Mouse (Mus musculus) testis, adult 2 months (tissue): ENCODE measurements around the gene Zc3h12d. TPM values are rescaled to one million over a fixed set of nuclear protein-coding genes. Genes with fewer than 3 reads are reported as not detected.

Source experiments
- H3K27ac ChIP-seq: fragments of 200-500 bp; 2 replicates; pipeline ENCODE4 v1.5.1; 2012; ENCODE audit warnings: low read depth, low read length; ENCODE audit not compliant: control insufficient read depth, insufficient read depth
- H3K27me3 ChIP-seq: fragments of 200-500 bp; 2 replicates; pipeline ENCODE4 v1.6.1; 2012; ENCODE audit warnings: mild to moderate bottlenecking, low read length, moderate library complexity; ENCODE audit not compliant: control insufficient read depth, insufficient read depth
- H3K36me3 ChIP-seq: fragments of 200-500 bp; 2 replicates; pipeline ENCODE4 v1.6.1; 2012; ENCODE audit warnings: mild to moderate bottlenecking, low read length; ENCODE audit not compliant: control insufficient read depth, insufficient read depth
- H3K4me1 ChIP-seq: fragments of 200-500 bp; 2 replicates; pipeline ENCODE4 v1.6.1; 2012; ENCODE audit warnings: low read length; ENCODE audit not compliant: control insufficient read depth, insufficient read depth
- H3K4me3 ChIP-seq: fragments of 200-500 bp; 2 replicates; pipeline ENCODE4 v1.5.1; 2012; ENCODE audit warnings: low read depth, mild to moderate bottlenecking, low read length, moderate library complexity, mixed read lengths; ENCODE audit not compliant: control insufficient read depth
- CTCF ChIP-seq: fragments of 200-500 bp; IDR thresholded peaks from 2 replicates; pipeline ENCODE4 v1.5.1; 2012; ENCODE audit warnings: low read depth, mild to moderate bottlenecking, inconsistent platforms, low read length, moderate library complexity; ENCODE audit not compliant: control insufficient read depth, insufficient read depth, insufficient replicate concordance
- POLR2A ChIP-seq: fragments of 200-500 bp; IDR thresholded peaks from 2 replicates; pipeline ENCODE4 v1.6.1; 2012; ENCODE audit warnings: low read depth, mild to moderate bottlenecking, inconsistent platforms, low read length, moderate library complexity; ENCODE audit not compliant: control insufficient read depth
- polyA plus RNA-seq: library from polyadenylated mRNA; depleted of rRNA; stranded (reverse); fragments of >200 nt; gene quantifications from 2 replicates; pipeline ENCODE4 v1.2.3, GENCODE M21; 2012

Zc3h12d gene
- polyA plus RNA-seq, 1 experiment: 0.17 TPM

- TF ChIP-seq POLR2A (no peak), CTCF (no peak)
- H3K4me3 ChIP-seq: no peak overlapping the region
- no peaks in the 10 kb centered on the region for H3K27me3 ChIP-seq
- no peaks in the 10 kb centered on the region for H3K36me3 ChIP-seq
- H3K4me1 ChIP-seq: no peaks in the 10 kb centered on the region
- H3K27ac ChIP-seq: no peak overlapping the region
Observed at GRCm38 (mm10) chr10:7816476-7816875, 15.8 kb upstream of the Zc3h12d start.

- H3K4me1 ChIP-seq: no peaks in the 10 kb centered on the region
- no peak overlapping the region for H3K27ac ChIP-seq
- no peaks in the 10 kb centered on the region; the same call in 1 of the 2 replicates for H3K36me3 ChIP-seq
- no peak for TF ChIP-seq POLR2A
- no peak for TF ChIP-seq CTCF
- H3K4me3 ChIP-seq: no peak overlapping the region
- no peaks in the 10 kb centered on the region for H3K27me3 ChIP-seq
Observed at GRCm38 (mm10) chr10:7818676-7819075, 13.6 kb upstream of the Zc3h12d start.

- no peaks in the 10 kb centered on the region for H3K4me1 ChIP-seq
- H3K36me3 ChIP-seq: no peaks in the 10 kb centered on the region; the same call in 1 of the 2 replicates
- no peaks in the 10 kb centered on the region for H3K27me3 ChIP-seq
- H3K4me3 ChIP-seq: no peak overlapping the region
- no peak for TF ChIP-seq POLR2A
- no peak for TF ChIP-seq CTCF
- no peak overlapping the region for H3K27ac ChIP-seq
Observed at GRCm38 (mm10) chr10:7819156-7819555, 13.1 kb upstream of the Zc3h12d start.

- no peak overlapping the region for H3K27ac ChIP-seq
- TF ChIP-seq CTCF (no peak), POLR2A (no peak)
- H3K36me3 ChIP-seq: no peaks in the 10 kb centered on the region; the same call in 1 of the 2 replicates
- no peak overlapping the region for H3K4me3 ChIP-seq
- H3K27me3 ChIP-seq: no peaks in the 10 kb centered on the region
- no peaks in the 10 kb centered on the region for H3K4me1 ChIP-seq
Observed at GRCm38 (mm10) chr10:7819603-7820002, 12.7 kb upstream of the Zc3h12d start.

GRCm38 (mm10) chr10:7820171-7820570 lies 12.1 kb upstream of the Zc3h12d start:
- no peak for TF ChIP-seq POLR2A
- no peak for TF ChIP-seq CTCF
- H3K36me3 ChIP-seq: no peaks in the 10 kb centered on the region; the same call in 1 of the 2 replicates

GRCm38 (mm10) chr10:7821981-7822380 lies 10.3 kb upstream of the Zc3h12d start:
- TF ChIP-seq CTCF (no peak), POLR2A (no peak)
- Histone ChIP-seq H3K36me3 (no peaks in the 10 kb centered on the region; the same call in 1 of the 2 replicates), H3K27me3 (no peaks in the 10 kb centered on the region)

More at GRCm38 (mm10) chr10:7820171-7820570, 12.1 kb upstream of the Zc3h12d start:
- no peaks in the 10 kb centered on the region; the same call in 1 of the 2 replicates for H3K4me1 ChIP-seq
- H3K27me3 ChIP-seq: no peaks in the 10 kb centered on the region
- no peak overlapping the region for H3K4me3 ChIP-seq
- no peak overlapping the region for H3K27ac ChIP-seq

GRCm38 (mm10) chr10:7824663-7825280 lies 7.5 kb upstream of the Zc3h12d start:
- Histone ChIP-seq H3K36me3 (no peaks in the 10 kb centered on the region; the same call in 1 of the 2 replicates), H3K27me3 (no peaks in the 10 kb centered on the region), H3K27ac (no peak overlapping the region), H3K4me3 (no peak overlapping the region), H3K4me1 (no peaks in the 10 kb centered on the region; the same call in 1 of the 2 replicates)
- TF ChIP-seq CTCF: no peak
- no peak for TF ChIP-seq POLR2A

More at GRCm38 (mm10) chr10:7821981-7822380, 10.3 kb upstream of the Zc3h12d start:
- Histone ChIP-seq H3K4me1 (no peaks in the 10 kb centered on the region; the same call in 1 of the 2 replicates), H3K27ac (no peak overlapping the region), H3K4me3 (no peak overlapping the region)
